Mouse (Mus musculus) liver, embryonic 14.5 days (tissue): ENCODE measurements around the gene Bri3.

Source experiments
- CTCF ChIP-seq: IDR thresholded peaks from 2 replicates; pipeline ENCODE4 v1.5.1; 2016; ENCODE audit warnings: antibody characterized with exemption, low read depth, control low read depth
- EP300 ChIP-seq: IDR thresholded peaks from 2 replicates; pipeline ENCODE4 v1.6.1; 2016; ENCODE audit warnings: antibody characterized with exemption, low read depth

- no peak for TF ChIP-seq CTCF
- no peak for TF ChIP-seq EP300
Measured at GRCm38 (mm10) chr5:144379431-144379830, 135.2 kb downstream of the Bri3 start.
